ENCODE assay signal across 7 mouse cellular contexts in genomic region chr11:103411981-103412949, GRCm38 (mm10). TPM values are rescaled to one million over a fixed set of nuclear protein-coding genes. Genes with fewer than 3 reads are reported as not detected.
DNase-seq lines count a peak whose midpoint lies in the region; ATAC-seq lines count a peak whose summit lies in the region.

Plekhm1 (minus strand) TSS chr11:103412687.

- whole genome bisulfite sequencing in embryonic facial prominence, embryonic 11.5 days: under 1% methylated on average over 67 of the region's 67 CpGs
- under 1% methylated on average over 67 of the region's 67 CpGs for WGBS in limb, embryonic 10.5 days
- WGBS in midbrain, embryonic 13.5 days: under 1% methylated on average over 67 of the region's 67 CpGs

- DNase-seq in adrenal gland, postnatal 14 days: peak; percentile 97
- DNase-seq in embryonic facial prominence, embryonic 11.5 days (ENCODE audit: low spot score): peak; percentile 98
- peak; percentile 95 for DNase-seq in kidney, adult 11 months
- DNase-seq in limb, embryonic 10.5 days (ENCODE audit: low spot score): peak; percentile 97
- DNase-seq in spleen, adult 12 weeks (ENCODE audit: low spot score): peak; percentile 88

- no peaks in the 10 kb centered on the region for H3K4me1 ChIP-seq in embryonic facial prominence, embryonic 11.5 days (ENCODE audit: control insufficient read depth, insufficient read depth, low read length)
- H3K4me1 ChIP-seq in limb, embryonic 10.5 days: peaks cover 14% of the 10 kb centered on the region
- peaks cover 27% of the 10 kb centered on the region for H3K4me1 ChIP-seq in midbrain, embryonic 13.5 days (replicated peaks)

- no peak within 1 kb of the TSS; the same call in 1 of the 2 replicates for H3K27ac ChIP-seq in embryonic facial prominence, embryonic 11.5 days (replicated peaks; ENCODE audit: low read depth, low read length)
- peak within 1 kb of the TSS; percentile 87 for H3K27ac ChIP-seq in limb, embryonic 10.5 days
- peak within 1 kb of the TSS; percentile 78 for H3K27ac ChIP-seq in midbrain, embryonic 13.5 days

- no peaks in the 10 kb centered on the region for H3K36me3 ChIP-seq in embryonic facial prominence, embryonic 11.5 days (replicated peaks; ENCODE audit: control insufficient read depth, insufficient read depth, low read depth, low read length)
- peaks cover 3% of the 10 kb centered on the region; the same call in 1 of the 2 replicates for H3K36me3 ChIP-seq in limb, embryonic 10.5 days
- H3K36me3 ChIP-seq in midbrain, embryonic 13.5 days: 0 out of 2 replicates have a peak, but pooled peaks cover 5% of the 10 kb centered on the region

- H3K27me3 ChIP-seq in embryonic facial prominence, embryonic 11.5 days (ENCODE audit: control insufficient read depth, insufficient read depth, low read length): no peaks in the 10 kb centered on the region
- no peaks in the 10 kb centered on the region for H3K27me3 ChIP-seq in limb, embryonic 10.5 days (ENCODE audit: low read depth, poor library complexity, severe bottlenecking)
- H3K27me3 ChIP-seq in midbrain, embryonic 13.5 days: no peaks in the 10 kb centered on the region

- H3K9me3 ChIP-seq in embryonic facial prominence, embryonic 11.5 days (replicated peaks; ENCODE audit: control insufficient read depth, low read length): no peaks in the 10 kb centered on the region
- no peaks in the 10 kb centered on the region for H3K9me3 ChIP-seq in limb, embryonic 10.5 days (replicated peaks)
- H3K9me3 ChIP-seq in midbrain, embryonic 13.5 days: no peaks in the 10 kb centered on the region

- H3K9ac ChIP-seq in embryonic facial prominence, embryonic 11.5 days (replicated peaks; ENCODE audit: low read length): peak within 1 kb of the TSS; percentile 77
- peak within 1 kb of the TSS; percentile 91 for H3K9ac ChIP-seq in midbrain, embryonic 13.5 days (replicated peaks)

- peak within 1 kb of the TSS; percentile 81 for H3K4me3 ChIP-seq in embryonic facial prominence, embryonic 11.5 days (ENCODE audit: low read depth, low read length)
- peak within 1 kb of the TSS; percentile 93 for H3K4me3 ChIP-seq in limb, embryonic 10.5 days
- H3K4me3 ChIP-seq in midbrain, embryonic 13.5 days (replicated peaks): peak within 1 kb of the TSS; percentile 83

- H3K4me2 ChIP-seq in embryonic facial prominence, embryonic 11.5 days (ENCODE audit: low read depth, low read length): peak within 1 kb of the TSS; percentile 87
- peak within 1 kb of the TSS; percentile 84 for H3K4me2 ChIP-seq in midbrain, embryonic 13.5 days (replicated peaks)

- ATAC-seq in embryonic facial prominence, embryonic 11.5 days (replicated peaks; ENCODE audit: insufficient number of reproducible peaks, low FRiP score, low TSS enrichment, low read depth): peak; percentile 97
- peak; percentile 94 for ATAC-seq in granulocyte monocyte progenitor cell, adult 5-6 weeks (replicated peaks; ENCODE audit: poor library complexity, severe bottlenecking)
- peak; percentile 98 for ATAC-seq in midbrain, embryonic 13.5 days

RNA-seq across cellular contexts. Expression of gene Plekhm1, which starts in this region (rescaled TPM):
- 17.4 and 19.6 TPM in 2 replicates for total RNA-seq in adrenal gland, postnatal 14 days (2021)
- polyA plus RNA-seq in embryonic facial prominence, embryonic 11.5 days (2014; fragmentation: Nextera tagmentation; extraction: Ambion mirVana): 5.2 and 5.9 TPM in 2 replicates
- 8.6 and 13.2 TPM in 2 replicates for total RNA-seq in granulocyte monocyte progenitor cell, adult 5-6 weeks (2014; fragmentation: Nextera tagmentation)
- 3.9 and 4.8 TPM in 2 replicates for total RNA-seq in granulocyte monocyte progenitor cell, adult 5-6 weeks (2017)
- 7.6 and 8.2 TPM in 2 replicates for polyA plus RNA-seq in limb, embryonic 10.5 days (2016; fragmentation: Nextera tagmentation; extraction: Ambion mirVana)
- polyA plus RNA-seq in midbrain, embryonic 13.5 days (2015; fragmentation: Nextera tagmentation; extraction: Ambion mirVana): 9.1 and 9.4 TPM in 2 replicates
